Mouse (Mus musculus): ENCODE results near the gene Uqcc3. TPM values are rescaled to one million over a fixed set of nuclear protein-coding genes. Genes with fewer than 3 reads are reported as not detected.

Gene Uqcc3
- total and polyA plus RNA-seq, 2 experiments from 2014 or later = 14.2 to 59.1 TPM

GRCm38 (mm10) chr19:8921741-8922140 lies 41.0 kb upstream of the Uqcc3 start:
- no peak for ATAC-seq
- H3K27me3 ChIP-seq (ENCODE audit: insufficient read depth, low read length) = no peaks in the 10 kb centered on the region
- peak overlapping the region; percentile 89; the same call in 1 of the 2 replicates for H3K4me3 ChIP-seq (ENCODE audit: low read depth, low read length)
- H3K4me1 ChIP-seq (ENCODE audit: insufficient read depth) = peaks cover 14% of the 10 kb centered on the region
- no peak for DNase-seq
- H3K4me2 ChIP-seq (ENCODE audit: low read depth) = peak overlapping the region; percentile 79; the same call in 1 of the 2 replicates
- H3K9me3 ChIP-seq (ENCODE audit: low read length) = no peaks in the 10 kb centered on the region
- 87% methylated on average over 9 of the region's 9 CpGs for WGBS
- H3K36me3 ChIP-seq (ENCODE audit: insufficient read depth) = peaks cover 11% of the 10 kb centered on the region; the same call in 1 of the 2 replicates
- no peak overlapping the region for H3K9ac ChIP-seq
- no peak overlapping the region for H3K27ac ChIP-seq (ENCODE audit: low read depth, low read length)
- no peak for TF ChIP-seq CTCF (IDR thresholded peaks at IDR 0.05; ENCODE audit: low read depth)

- ATAC-seq (no peak), DNase-seq (peak; percentile 44)
- H3K4me2 ChIP-seq (ENCODE audit: low read depth) = peak overlapping the region; percentile 79
- peaks cover 14% of the 10 kb centered on the region for H3K36me3 ChIP-seq (ENCODE audit: insufficient read depth)
- H3K9me3 ChIP-seq (ENCODE audit: low read length) = no peaks in the 10 kb centered on the region
- WGBS = 2% methylated on average over 6 of the region's 6 CpGs
- peaks cover 14% of the 10 kb centered on the region for H3K4me1 ChIP-seq (ENCODE audit: insufficient read depth)
- peak overlapping the region; percentile 76 for H3K9ac ChIP-seq
- H3K27ac ChIP-seq (ENCODE audit: low read depth, low read length) = peak overlapping the region; percentile 86
- H3K4me3 ChIP-seq (ENCODE audit: low read depth, low read length) = peak overlapping the region; percentile 89
- no peak for TF ChIP-seq CTCF (IDR thresholded peaks at IDR 0.05; ENCODE audit: low read depth)
- no peaks in the 10 kb centered on the region for H3K27me3 ChIP-seq (ENCODE audit: insufficient read depth, low read length)
Measured at GRCm38 (mm10) chr19:8920836-8921291, 40.1 kb upstream of the Uqcc3 start.

GRCm38 (mm10) chr19:8920073-8920736 lies 39.5 kb upstream of the Uqcc3 start, which contains the start of gene B3gat3:
B3gat3 (plus strand) TSS chr19:8920374.
- peaks cover 14% of the 10 kb centered on the region for H3K36me3 ChIP-seq (ENCODE audit: insufficient read depth)
- 2% methylated on average over 39 of the region's 50 CpGs for WGBS
- no peak for TF ChIP-seq CTCF (IDR thresholded peaks at IDR 0.05; ENCODE audit: low read depth)
- peak within 1 kb of the TSS; percentile 76 for H3K9ac ChIP-seq
- H3K4me2 ChIP-seq (ENCODE audit: low read depth) = peak within 1 kb of the TSS; percentile 79
- H3K4me3 ChIP-seq (ENCODE audit: low read depth, low read length) = peak within 1 kb of the TSS; percentile 89
- no peaks in the 10 kb centered on the region for H3K27me3 ChIP-seq (ENCODE audit: insufficient read depth, low read length)
- peaks cover 14% of the 10 kb centered on the region for H3K4me1 ChIP-seq (ENCODE audit: insufficient read depth)
- ATAC-seq (peak; percentile 97), DNase-seq (peak; percentile 92)
- H3K9me3 ChIP-seq (ENCODE audit: low read length) = no peaks in the 10 kb centered on the region
- peak within 1 kb of the TSS; percentile 86 for H3K27ac ChIP-seq (ENCODE audit: low read depth, low read length)

GRCm38 (mm10) chr19:8919684-8920072 lies 39.0 kb upstream of the Uqcc3 start:
- H3K4me3 ChIP-seq (ENCODE audit: low read depth, low read length) = peak overlapping the region; percentile 89
- ATAC-seq (no peak), DNase-seq (no peak)
- H3K4me2 ChIP-seq (ENCODE audit: low read depth) = peak overlapping the region; percentile 79
- H3K9me3 ChIP-seq (ENCODE audit: low read length) = no peaks in the 10 kb centered on the region
- peaks cover 18% of the 10 kb centered on the region for H3K36me3 ChIP-seq (ENCODE audit: insufficient read depth)
- H3K27me3 ChIP-seq (ENCODE audit: insufficient read depth, low read length) = no peaks in the 10 kb centered on the region
- H3K9ac ChIP-seq = no peak overlapping the region
- H3K27ac ChIP-seq (ENCODE audit: low read depth, low read length) = peak overlapping the region; percentile 86
- H3K4me1 ChIP-seq (ENCODE audit: insufficient read depth) = peaks cover 14% of the 10 kb centered on the region
- WGBS = 70% methylated on average over 6 of the region's 6 CpGs
- no peak for TF ChIP-seq CTCF (IDR thresholded peaks at IDR 0.05; ENCODE audit: low read depth)

- DNase-seq (no peak), ATAC-seq (no peak)
- no peak for TF ChIP-seq CTCF (IDR thresholded peaks at IDR 0.05; ENCODE audit: low read depth)
- 94% methylated on average over 3 of the region's 3 CpGs for WGBS
- Histone ChIP-seq H3K27me3 (ENCODE audit: insufficient read depth, low read length) (no peaks in the 10 kb centered on the region), H3K9ac (no peak overlapping the region), H3K36me3 (ENCODE audit: insufficient read depth) (peaks cover 24% of the 10 kb centered on the region), H3K4me2 (ENCODE audit: low read depth) (no peak overlapping the region), H3K4me1 (ENCODE audit: insufficient read depth) (peaks cover 14% of the 10 kb centered on the region), H3K9me3 (ENCODE audit: low read length) (no peaks in the 10 kb centered on the region), H3K27ac (ENCODE audit: low read depth, low read length) (no peak overlapping the region), H3K4me3 (ENCODE audit: low read depth, low read length) (no peak overlapping the region)
Measured at GRCm38 (mm10) chr19:8919000-8919399, 38.3 kb upstream of the Uqcc3 start.

- Histone ChIP-seq H3K4me1 (ENCODE audit: insufficient read depth) (no peaks in the 10 kb centered on the region), H3K9me3 (ENCODE audit: low read length) (no peaks in the 10 kb centered on the region), H3K36me3 (ENCODE audit: insufficient read depth) (peaks cover 70% of the 10 kb centered on the region), H3K9ac (no peak overlapping the region), H3K4me3 (ENCODE audit: low read depth, low read length) (no peak overlapping the region), H3K27me3 (ENCODE audit: insufficient read depth, low read length) (no peaks in the 10 kb centered on the region), H3K4me2 (ENCODE audit: low read depth) (no peak overlapping the region), H3K27ac (ENCODE audit: low read depth, low read length) (no peak overlapping the region)
- DNase-seq (no peak), ATAC-seq (no peak)
- TF ChIP-seq CTCF (IDR thresholded peaks at IDR 0.05; ENCODE audit: low read depth) = no peak
- 96% methylated on average over 3 of the region's 3 CpGs for WGBS
Measured at GRCm38 (mm10) chr19:8914212-8914611, 33.5 kb upstream of the Uqcc3 start.

- no peak overlapping the region for H3K27ac ChIP-seq (ENCODE audit: low read depth, low read length)
- no peak overlapping the region for H3K9ac ChIP-seq
- WGBS = 95% methylated on average over 5 of the region's 5 CpGs
- no peak for TF ChIP-seq CTCF (IDR thresholded peaks at IDR 0.05; ENCODE audit: low read depth)
- peaks cover 94% of the 10 kb centered on the region for H3K36me3 ChIP-seq (ENCODE audit: insufficient read depth)
- ATAC-seq (no peak), DNase-seq (no peak)
- no peak overlapping the region for H3K4me3 ChIP-seq (ENCODE audit: low read depth, low read length)
- no peaks in the 10 kb centered on the region for H3K9me3 ChIP-seq (ENCODE audit: low read length)
- H3K27me3 ChIP-seq (ENCODE audit: insufficient read depth, low read length) = no peaks in the 10 kb centered on the region
- H3K4me1 ChIP-seq (ENCODE audit: insufficient read depth) = no peaks in the 10 kb centered on the region
- H3K4me2 ChIP-seq (ENCODE audit: low read depth) = no peak overlapping the region
Measured at GRCm38 (mm10) chr19:8911810-8912209, 31.1 kb upstream of the Uqcc3 start.
